Mouse (Mus musculus) stomach, postnatal 0 days (tissue): ENCODE measurements at regions not wholly inside any gene's neighbourhood (a gene's known extent, or its start where the extent isn't known, plus 50 kb on each side); places are given as distances from the start of the nearest gene placed in this dataset.

Experiments used
- CTCF ChIP-seq: IDR thresholded peaks from 2 replicates; pipeline ENCODE4 v1.5.1; 2016; ENCODE audit warnings: antibody characterized with exemption, low read depth, mild to moderate bottlenecking, moderate library complexity
- EP300 ChIP-seq: optimal IDR thresholded peaks from 2 replicates; pipeline ENCODE3; 2016; ENCODE audit warnings: antibody characterized with exemption

GRCm38 (mm10) chr5:119584914-119585313 lies 85.6 kb upstream of the Tbx3 start:
- TF ChIP-seq CTCF (no peak), EP300 (no peak)
